Mouse (Mus musculus): ENCODE measurements around the gene Retreg3. TPM values are rescaled to one million over a fixed set of nuclear protein-coding genes. Genes with fewer than 3 reads are reported as not detected.
A peak's percentile ranks its signal among the peaks of the same experiment; 100 is the strongest.

The Retreg3 gene
- polyA plus RNA-seq, 1 experiment, result not detected

DNA sequence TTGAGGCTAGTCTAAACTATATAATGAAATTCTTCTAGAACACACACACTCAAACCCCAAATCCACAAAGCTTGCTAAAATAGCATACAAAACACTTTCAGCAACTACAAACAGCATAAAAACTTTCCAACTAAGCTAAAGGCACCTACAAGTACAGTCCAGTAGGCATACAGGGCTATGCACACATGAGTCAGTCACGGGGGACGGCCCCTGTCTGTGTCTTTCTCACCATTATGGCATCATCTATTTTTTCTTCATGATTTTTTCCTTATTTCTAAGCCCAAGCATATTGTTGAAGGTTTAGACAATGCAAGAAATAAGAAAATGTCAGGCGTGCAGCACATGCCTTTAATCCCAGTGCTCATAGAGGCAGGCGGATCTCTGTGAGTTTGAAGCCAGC lies 8.5 kb downstream of the Retreg3 start:
- no peak overlapping the region for H3K4me3 ChIP-seq (ENCODE audit: insufficient read depth, low read depth, low read length)
- TF ChIP-seq POLR2A (IDR thresholded peaks at IDR 0.05; ENCODE audit: insufficient read depth, low read depth, low read length), result no peak
- TF ChIP-seq CTCF (IDR thresholded peaks at IDR 0.05; ENCODE audit: insufficient read depth, low read depth, low read length), result no peak
- no peak overlapping the region for H3K27ac ChIP-seq (ENCODE audit: insufficient read depth, low read depth, low read length)
- H3K4me1 ChIP-seq (ENCODE audit: control insufficient read depth, insufficient read depth, low read length), result peaks cover 11% of the 10 kb centered on the region; the same call in 1 of the 2 replicates
- WGBS, result 90% methylated on average over 4 of the region's 4 CpGs

DNA sequence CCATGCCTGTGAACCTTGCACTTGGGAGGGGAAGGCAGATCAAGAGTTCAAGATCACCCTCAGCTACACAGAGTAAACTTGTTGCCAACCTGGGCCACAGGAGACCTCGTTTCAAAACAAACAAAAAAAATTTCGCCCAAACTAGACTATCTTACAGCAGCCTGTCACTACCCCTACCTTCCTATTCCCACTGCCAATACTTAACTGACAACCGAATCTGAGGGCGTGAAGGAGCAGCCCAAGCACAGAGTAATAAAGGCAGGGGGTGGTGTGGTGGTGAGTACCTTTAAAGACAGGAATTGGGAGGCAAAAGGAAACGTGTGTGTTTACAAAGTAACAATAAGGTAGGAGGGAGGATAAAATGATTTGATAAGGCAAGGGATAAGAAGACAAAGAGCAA lies 9.0 kb downstream of the Retreg3 start:
- no peak for TF ChIP-seq POLR2A (IDR thresholded peaks at IDR 0.05; ENCODE audit: insufficient read depth, low read depth, low read length)
- TF ChIP-seq CTCF (IDR thresholded peaks at IDR 0.05; ENCODE audit: insufficient read depth, low read depth, low read length), result no peak
- no peak overlapping the region for H3K27ac ChIP-seq (ENCODE audit: insufficient read depth, low read depth, low read length)
- H3K4me1 ChIP-seq (ENCODE audit: control insufficient read depth, insufficient read depth, low read length), result peaks cover 11% of the 10 kb centered on the region; the same call in 1 of the 2 replicates
- 71% methylated on average over 5 of the region's 5 CpGs for WGBS
- no peak overlapping the region for H3K4me3 ChIP-seq (ENCODE audit: insufficient read depth, low read depth, low read length)

DNA sequence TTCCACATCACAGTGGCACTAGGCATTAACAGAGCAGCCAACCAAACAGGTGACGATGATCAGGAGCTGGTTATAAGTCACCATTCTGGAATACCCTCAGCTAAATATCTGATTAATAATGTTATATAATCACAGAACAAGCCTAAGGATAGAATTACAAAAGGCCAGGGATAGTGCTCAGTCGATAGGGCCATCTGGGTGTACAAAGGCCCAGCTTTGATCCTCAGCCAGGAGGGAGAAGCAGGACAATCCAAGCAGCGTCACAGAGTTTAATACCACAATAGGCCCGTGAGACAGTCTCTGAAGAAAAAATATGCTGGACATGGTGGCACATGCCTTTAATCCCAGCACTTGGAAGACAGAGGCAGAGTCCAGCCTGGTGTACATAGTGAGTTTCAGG lies 10.3 kb downstream of the Retreg3 start:
- H3K4me1 ChIP-seq (ENCODE audit: control insufficient read depth, insufficient read depth, low read length), result peaks cover 7% of the 10 kb centered on the region; the same call in 1 of the 2 replicates
- whole genome bisulfite sequencing, result 57% methylated on average over 4 of the region's 4 CpGs
- H3K27ac ChIP-seq (ENCODE audit: insufficient read depth, low read depth, low read length), result no peak overlapping the region
- TF ChIP-seq POLR2A (IDR thresholded peaks at IDR 0.05; ENCODE audit: insufficient read depth, low read depth, low read length), result no peak
- TF ChIP-seq CTCF (IDR thresholded peaks at IDR 0.05; ENCODE audit: insufficient read depth, low read depth, low read length), result no peak
- no peak overlapping the region for H3K4me3 ChIP-seq (ENCODE audit: insufficient read depth, low read depth, low read length)

DNA sequence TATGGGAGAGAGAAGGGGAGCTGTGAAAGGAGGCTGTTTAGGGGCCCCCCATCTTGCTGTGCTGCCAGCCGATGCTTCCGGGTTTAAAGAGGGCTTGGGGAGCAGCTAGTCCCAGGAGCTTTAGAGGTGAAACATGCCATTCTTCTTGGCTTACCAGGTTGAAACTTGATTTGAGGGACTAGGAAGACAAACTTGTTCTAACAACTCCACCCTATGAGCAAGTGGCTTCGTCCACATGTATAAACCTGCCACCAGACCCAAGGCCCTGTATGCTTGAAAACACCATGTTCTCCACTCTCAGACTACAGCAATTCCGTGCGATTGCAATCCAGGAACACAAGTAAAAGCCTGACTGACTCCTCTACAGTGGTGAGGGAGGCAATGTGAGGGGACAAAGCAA lies 16.7 kb downstream of the Retreg3 start:
- Histone ChIP-seq H3K4me3 (ENCODE audit: insufficient read depth, low read depth, low read length) (no peak overlapping the region), H3K4me1 (ENCODE audit: control insufficient read depth, insufficient read depth, low read length) (peaks cover 2% of the 10 kb centered on the region; the same call in 1 of the 2 replicates), H3K27ac (ENCODE audit: insufficient read depth, low read depth, low read length) (no peak overlapping the region)
- TF ChIP-seq CTCF (IDR thresholded peaks at IDR 0.05; ENCODE audit: insufficient read depth, low read depth, low read length) (no peak), POLR2A (IDR thresholded peaks at IDR 0.05; ENCODE audit: insufficient read depth, low read depth, low read length) (no peak)
- 91% methylated on average over 5 of the region's 5 CpGs for WGBS

DNA sequence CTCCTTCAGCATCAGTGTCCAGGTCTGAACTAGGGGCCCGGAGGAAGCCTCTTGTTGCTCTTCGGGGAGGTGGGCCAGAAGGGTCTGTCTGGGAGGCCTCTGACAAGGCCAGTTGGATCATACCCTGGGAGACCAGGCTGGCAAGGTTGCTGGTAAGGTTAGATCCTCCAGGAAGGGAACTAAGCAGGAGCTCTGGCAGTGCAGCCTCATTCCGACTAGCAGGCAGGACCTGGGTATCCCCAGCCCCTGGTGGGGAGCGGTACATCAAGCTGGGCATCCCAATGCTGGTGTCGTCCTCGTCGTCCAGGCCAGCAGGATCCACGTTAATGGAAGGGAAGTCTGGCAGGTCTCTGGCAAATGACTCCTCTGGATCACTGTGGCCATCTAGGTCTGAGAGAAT lies 21.5 kb downstream of the Retreg3 start:
- TF ChIP-seq CTCF (IDR thresholded peaks at IDR 0.05; ENCODE audit: insufficient read depth, low read depth, low read length) (no peak), POLR2A (IDR thresholded peaks at IDR 0.05; ENCODE audit: insufficient read depth, low read depth, low read length) (no peak)
- no peak overlapping the region for H3K27ac ChIP-seq (ENCODE audit: insufficient read depth, low read depth, low read length)
- H3K4me1 ChIP-seq (ENCODE audit: control insufficient read depth, insufficient read depth, low read length), result peaks cover 8% of the 10 kb centered on the region
- 93% methylated on average over 8 of the region's 8 CpGs for WGBS
- H3K4me3 ChIP-seq (ENCODE audit: insufficient read depth, low read depth, low read length), result no peak overlapping the region

DNA sequence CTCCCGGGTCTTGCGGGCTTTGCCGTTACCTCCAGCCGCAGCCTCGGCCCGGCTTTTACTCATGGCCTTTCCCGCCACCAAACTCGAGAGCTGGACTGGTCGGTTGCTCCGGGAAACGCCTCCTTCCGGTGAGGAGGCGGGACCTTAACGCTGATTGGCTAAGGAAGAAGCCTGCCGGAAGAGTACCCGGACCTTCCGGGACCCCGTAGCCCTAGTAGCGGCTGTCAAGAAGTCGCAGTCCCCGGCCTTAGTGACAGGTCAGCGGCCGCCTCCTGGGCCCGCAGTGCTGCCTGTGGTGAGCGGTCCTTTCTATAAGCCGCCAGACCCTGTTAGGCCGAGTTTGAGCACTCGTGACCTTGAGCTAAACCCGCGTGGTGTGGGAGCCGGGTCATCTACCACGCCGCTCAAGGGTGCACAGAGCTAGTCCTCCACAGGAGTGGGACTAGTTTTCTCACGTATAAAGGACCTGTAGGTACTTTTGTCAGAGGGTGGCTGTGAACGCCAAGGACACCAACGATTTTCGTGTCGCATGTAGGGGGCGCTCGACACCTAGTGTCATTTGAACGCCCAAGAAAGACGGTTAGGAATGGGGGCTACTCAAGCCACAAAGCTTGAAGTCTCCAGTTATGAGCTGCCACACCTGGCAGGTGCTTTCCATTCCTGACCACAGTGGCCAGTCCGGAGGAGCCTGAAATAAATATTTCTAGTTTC lies 24.2 kb downstream of the Retreg3 start, which contains the start of gene Psmc3ip:
TSS of gene Psmc3ip (minus strand) at position 123 of the 711 bp plus-strand sequence.
- TF ChIP-seq POLR2A (IDR thresholded peaks at IDR 0.05; ENCODE audit: insufficient read depth, low read depth, low read length), result peak; percentile 70
- peak; percentile 91; the same call in 1 of the 2 replicates for TF ChIP-seq CTCF (IDR thresholded peaks at IDR 0.05; ENCODE audit: insufficient read depth, low read depth, low read length)
- H3K4me3 ChIP-seq (ENCODE audit: insufficient read depth, low read depth, low read length), result peak within 1 kb of the TSS; percentile 82
- 1% methylated on average over 43 of the region's 43 CpGs for WGBS
- peaks cover 8% of the 10 kb centered on the region for H3K4me1 ChIP-seq (ENCODE audit: control insufficient read depth, insufficient read depth, low read length)
- H3K27ac ChIP-seq (ENCODE audit: insufficient read depth, low read depth, low read length), result peak within 1 kb of the TSS; percentile 95

DNA sequence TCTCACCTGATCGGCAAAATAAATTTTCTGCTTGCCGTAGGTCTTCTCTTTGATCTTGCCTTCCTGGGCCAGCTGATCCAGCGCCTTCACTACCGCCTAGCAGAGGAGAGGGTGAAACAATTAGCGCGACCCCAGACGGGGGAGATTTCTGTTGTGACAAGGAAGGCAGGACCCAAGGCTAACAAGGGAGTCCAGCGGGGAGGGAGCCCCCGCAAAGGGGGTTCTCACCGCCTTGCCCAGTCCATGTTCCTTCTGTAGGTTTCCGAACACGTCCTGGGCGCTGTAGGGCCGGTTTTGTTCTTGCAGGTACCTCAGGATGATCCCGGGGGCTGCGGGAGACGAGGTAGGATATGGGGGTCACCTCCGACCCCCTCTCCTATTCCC lies 24.8 kb downstream of the Retreg3 start:
- TF ChIP-seq POLR2A (IDR thresholded peaks at IDR 0.05; ENCODE audit: insufficient read depth, low read depth, low read length), result no peak
- no peak for TF ChIP-seq CTCF (IDR thresholded peaks at IDR 0.05; ENCODE audit: insufficient read depth, low read depth, low read length)
- Histone ChIP-seq H3K4me3 (ENCODE audit: insufficient read depth, low read depth, low read length) (peak overlapping the region; percentile 82), H3K27ac (ENCODE audit: insufficient read depth, low read depth, low read length) (no peak overlapping the region), H3K4me1 (ENCODE audit: control insufficient read depth, insufficient read depth, low read length) (peaks cover 8% of the 10 kb centered on the region)
- WGBS, result 1% methylated on average over 18 of the region's 18 CpGs

DNA sequence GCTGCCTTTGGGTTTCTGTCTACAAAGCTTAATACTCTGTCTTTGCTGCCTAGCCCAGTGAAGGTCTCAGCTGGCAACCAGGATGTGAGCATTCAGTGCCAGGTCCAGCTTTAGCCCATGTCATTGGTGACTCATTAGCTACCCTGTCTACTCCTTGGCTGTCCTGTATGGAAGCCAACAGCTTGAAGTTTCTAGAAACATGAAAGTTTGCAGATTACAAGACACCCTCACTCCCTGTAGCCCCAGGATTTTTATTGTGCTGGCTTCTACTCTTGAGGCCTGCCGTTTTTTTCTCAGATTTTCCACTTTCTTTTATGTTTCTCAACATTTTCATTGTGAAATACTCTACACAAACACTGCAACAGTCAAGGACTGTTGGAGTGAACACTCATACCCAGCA lies 29.8 kb downstream of the Retreg3 start:
- no peak for TF ChIP-seq CTCF (IDR thresholded peaks at IDR 0.05; ENCODE audit: insufficient read depth, low read depth, low read length)
- TF ChIP-seq POLR2A (IDR thresholded peaks at IDR 0.05; ENCODE audit: insufficient read depth, low read depth, low read length), result no peak
- Histone ChIP-seq H3K4me3 (ENCODE audit: insufficient read depth, low read depth, low read length) (no peak overlapping the region), H3K4me1 (ENCODE audit: control insufficient read depth, insufficient read depth, low read length) (peaks cover 11% of the 10 kb centered on the region), H3K27ac (ENCODE audit: insufficient read depth, low read depth, low read length) (no peak overlapping the region)
- 81% methylated on average over 1 of the region's 1 CpGs for WGBS

DNA sequence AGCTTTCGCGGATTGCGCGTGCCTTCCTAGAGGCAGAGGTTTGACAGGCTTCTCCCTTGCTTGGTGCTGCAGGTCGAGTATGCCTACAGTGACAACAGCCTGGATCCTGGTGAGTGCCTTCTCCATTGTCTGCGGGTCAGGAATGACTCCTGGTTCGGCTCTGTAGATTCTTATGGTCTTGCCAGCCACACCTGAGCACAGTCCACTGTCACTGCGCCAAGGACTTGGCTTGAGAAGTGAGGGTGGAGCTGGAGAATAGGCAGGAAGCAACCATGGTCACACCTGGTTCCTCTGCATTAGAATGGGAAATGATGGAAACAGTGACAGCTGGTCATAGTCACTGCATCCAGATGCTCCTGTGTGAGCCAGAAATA lies 32.0 kb downstream of the Retreg3 start:
- H3K4me1 ChIP-seq (ENCODE audit: control insufficient read depth, insufficient read depth, low read length), result peaks cover 16% of the 10 kb centered on the region
- TF ChIP-seq POLR2A (IDR thresholded peaks at IDR 0.05; ENCODE audit: insufficient read depth, low read depth, low read length) (no peak), CTCF (IDR thresholded peaks at IDR 0.05; ENCODE audit: insufficient read depth, low read depth, low read length) (no peak)
- no peak overlapping the region for H3K27ac ChIP-seq (ENCODE audit: insufficient read depth, low read depth, low read length)
- peak overlapping the region; percentile 69 for H3K4me3 ChIP-seq (ENCODE audit: insufficient read depth, low read depth, low read length)
- 5% methylated on average over 8 of the region's 8 CpGs for WGBS
